Mouse (Mus musculus): ENCODE measurements around the gene Asf1b.

DNA sequence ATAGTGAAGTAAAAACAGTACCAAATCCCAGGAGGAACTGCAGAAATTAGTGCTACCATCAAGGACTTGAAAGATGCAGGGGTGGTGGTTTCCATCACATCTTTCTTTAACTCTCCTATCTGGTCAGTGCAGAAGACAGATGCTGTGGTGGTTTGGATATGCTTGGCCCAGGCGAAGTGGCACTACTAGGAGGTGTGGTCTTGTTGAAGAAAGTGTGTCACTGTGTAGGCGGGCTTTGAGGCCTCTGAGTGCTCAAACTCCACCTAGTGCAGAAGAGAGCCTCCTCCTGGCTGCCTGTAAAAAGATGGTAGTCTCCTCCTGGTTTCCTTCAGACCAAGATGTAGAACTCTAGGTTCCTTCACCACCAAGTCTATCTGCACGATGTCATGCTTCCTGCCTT is 9.8 kb upstream of the Asf1b start:
- TF ChIP-seq POLR2A (IDR thresholded peaks at IDR 0.05; ENCODE audit: low read depth, low read length) (no peak), CTCF (conservative IDR thresholded peaks at IDR 0.05 in 1 of 2, IDR thresholded peaks at IDR 0.05 in 1 of 2; ENCODE audit: low read depth in 2 of 2, low read length in 2 of 2) (peak in 1 of 2 experiments; percentile 9; a peak in 1 of 4 replicates), USF1 (IDR thresholded peaks at IDR 0.05; ENCODE audit: low read depth, low read length) (no peak), CHD2 (IDR thresholded peaks at IDR 0.05; ENCODE audit: low read length) (no peak), BHLHE40 (IDR thresholded peaks at IDR 0.05; ENCODE audit: low read depth, low read length) (no peak), PAX5 (IDR thresholded peaks at IDR 0.05; ENCODE audit: low read length) (no peak), JUND (conservative IDR thresholded peaks at IDR 0.05; ENCODE audit: low read depth, low read length) (no peak), HCFC1 (IDR thresholded peaks at IDR 0.05; ENCODE audit: low read depth, low read length) (no peak), IRF4 (IDR thresholded peaks at IDR 0.05; ENCODE audit: low read depth, low read length) (no peak), MYC (IDR thresholded peaks at IDR 0.05; ENCODE audit: low read depth, low read length) (no peak), RCOR1 (conservative IDR thresholded peaks at IDR 0.05; ENCODE audit: low read depth, low read length) (no peak)
